Mouse (Mus musculus): ENCODE data around the gene Krt39. TPM values are rescaled to one million over a fixed set of nuclear protein-coding genes. Genes with fewer than 3 reads are reported as not detected.

Krt39 gene
- polyA plus RNA-seq (2016; fragmentation: Nextera tagmentation; extraction: Ambion mirVana): not detected in 2 replicates

- Histone ChIP-seq H3K27ac (no peak within 1 kb of the TSS), H3K4me3 (no peak within 1 kb of the TSS), H3K4me1 (replicated peaks) (no peaks in the 10 kb centered on the region), H3K36me3 (no peaks in the 10 kb centered on the region), H3K27me3 (ENCODE audit: insufficient read depth, poor library complexity, severe bottlenecking) (no peaks in the 10 kb centered on the region), H3K9me3 (no peaks in the 10 kb centered on the region)
- WGBS: 91% methylated on average over 13 of the region's 13 CpGs
- no peak for DNase-seq (ENCODE audit: low spot score)
These were observed at the start of gene Krt39 for GRCm38 (mm10) chr11:99521288-99521860. TSS of gene Krt39 (minus strand) at chr11:99521338.

GRCm38 (mm10) chr11:99566530-99566929, 45.4 kb upstream of the Krt39 start, which contains the start of gene Krtap3-1:
TSS of gene Krtap3-1 (minus strand) at chr11:99566630.
- Histone ChIP-seq H3K4me3 (no peak within 1 kb of the TSS), H3K36me3 (no peaks in the 10 kb centered on the region), H3K4me1 (replicated peaks) (no peaks in the 10 kb centered on the region), H3K27ac (no peak within 1 kb of the TSS), H3K27me3 (ENCODE audit: insufficient read depth, poor library complexity, severe bottlenecking) (no peaks in the 10 kb centered on the region), H3K9me3 (no peaks in the 10 kb centered on the region)
- 91% methylated on average over 7 of the region's 7 CpGs for WGBS
- no peak for DNase-seq (ENCODE audit: low spot score)

GRCm38 (mm10) chr11:99562580-99562979, 41.4 kb upstream of the Krt39 start:
- Histone ChIP-seq H3K27me3 (ENCODE audit: insufficient read depth, poor library complexity, severe bottlenecking) (no peaks in the 10 kb centered on the region), H3K9me3 (no peaks in the 10 kb centered on the region), H3K4me1 (replicated peaks) (no peaks in the 10 kb centered on the region), H3K4me3 (no peak overlapping the region), H3K27ac (no peak overlapping the region), H3K36me3 (no peaks in the 10 kb centered on the region)
- 81% methylated on average over 6 of the region's 6 CpGs for WGBS
- no peak for DNase-seq (ENCODE audit: low spot score)

GRCm38 (mm10) chr11:99559366-99559765, 38.2 kb upstream of the Krt39 start, which contains the start of gene Gm11939:
TSS of gene Gm11939 (minus strand) at chr11:99559466.
- H3K4me1 ChIP-seq (replicated peaks): no peaks in the 10 kb centered on the region
- no peaks in the 10 kb centered on the region for H3K27me3 ChIP-seq (ENCODE audit: insufficient read depth, poor library complexity, severe bottlenecking)
- DNase-seq (ENCODE audit: low spot score): no peak
- H3K4me3 ChIP-seq: no peak within 1 kb of the TSS
- H3K9me3 ChIP-seq: no peaks in the 10 kb centered on the region
- H3K36me3 ChIP-seq: no peaks in the 10 kb centered on the region
- WGBS: 91% methylated on average over 9 of the region's 9 CpGs
- no peak within 1 kb of the TSS for H3K27ac ChIP-seq

- H3K4me1 ChIP-seq (replicated peaks): no peaks in the 10 kb centered on the region
- H3K27ac ChIP-seq: no peak overlapping the region
- no peak for DNase-seq (ENCODE audit: low spot score)
- H3K4me3 ChIP-seq: no peak overlapping the region
- H3K9me3 ChIP-seq: no peaks in the 10 kb centered on the region
- 73% methylated on average over 3 of the region's 3 CpGs for WGBS
- H3K27me3 ChIP-seq (ENCODE audit: insufficient read depth, poor library complexity, severe bottlenecking): no peaks in the 10 kb centered on the region
- H3K36me3 ChIP-seq: no peaks in the 10 kb centered on the region
These were observed 37.0 kb upstream of the Krt39 start for GRCm38 (mm10) chr11:99557976-99558745.

GRCm38 (mm10) chr11:99556753-99557152, 35.6 kb upstream of the Krt39 start, which contains the start of gene Krtap3-2:
TSS of gene Krtap3-2 (minus strand) at chr11:99556853.
- H3K27me3 ChIP-seq (ENCODE audit: insufficient read depth, poor library complexity, severe bottlenecking): no peaks in the 10 kb centered on the region
- no peak within 1 kb of the TSS for H3K27ac ChIP-seq
- WGBS: 64% methylated on average over 2 of the region's 2 CpGs
- no peak for DNase-seq (ENCODE audit: low spot score)
- no peaks in the 10 kb centered on the region for H3K36me3 ChIP-seq
- no peaks in the 10 kb centered on the region for H3K9me3 ChIP-seq
- H3K4me3 ChIP-seq: no peak within 1 kb of the TSS
- H3K4me1 ChIP-seq (replicated peaks): no peaks in the 10 kb centered on the region

- Histone ChIP-seq H3K27me3 (ENCODE audit: insufficient read depth, poor library complexity, severe bottlenecking) (no peaks in the 10 kb centered on the region), H3K9me3 (no peaks in the 10 kb centered on the region), H3K27ac (no peak overlapping the region), H3K4me1 (replicated peaks) (no peaks in the 10 kb centered on the region), H3K4me3 (no peak overlapping the region), H3K36me3 (no peaks in the 10 kb centered on the region)
- no peak for DNase-seq (ENCODE audit: low spot score)
- WGBS: 86% methylated on average over 2 of the region's 2 CpGs
These were observed 35.1 kb upstream of the Krt39 start for GRCm38 (mm10) chr11:99556195-99556594.

GRCm38 (mm10) chr11:99550765-99551164, 29.6 kb upstream of the Krt39 start, which contains the start of gene Krtap3-3:
TSS of gene Krtap3-3 (minus strand) at chr11:99550865.
- 73% methylated on average over 4 of the region's 4 CpGs for WGBS
- DNase-seq (ENCODE audit: low spot score): no peak
- Histone ChIP-seq H3K36me3 (no peaks in the 10 kb centered on the region), H3K4me1 (replicated peaks) (no peaks in the 10 kb centered on the region), H3K9me3 (no peaks in the 10 kb centered on the region), H3K27ac (no peak within 1 kb of the TSS), H3K27me3 (ENCODE audit: insufficient read depth, poor library complexity, severe bottlenecking) (no peaks in the 10 kb centered on the region), H3K4me3 (no peak within 1 kb of the TSS)

- no peak overlapping the region for H3K27ac ChIP-seq
- DNase-seq (ENCODE audit: low spot score): no peak
- H3K4me1 ChIP-seq (replicated peaks): no peaks in the 10 kb centered on the region
- no peaks in the 10 kb centered on the region for H3K27me3 ChIP-seq (ENCODE audit: insufficient read depth, poor library complexity, severe bottlenecking)
- no peaks in the 10 kb centered on the region for H3K9me3 ChIP-seq
- H3K4me3 ChIP-seq: no peak overlapping the region
- no peaks in the 10 kb centered on the region for H3K36me3 ChIP-seq
These were observed 26.8 kb upstream of the Krt39 start for GRCm38 (mm10) chr11:99547892-99548291.

GRCm38 (mm10) chr11:99539721-99540120, 18.6 kb upstream of the Krt39 start:
- Histone ChIP-seq H3K4me1 (replicated peaks) (0 out of 2 replicates have a peak, but pooled peaks cover 7% of the 10 kb centered on the region), H3K27me3 (ENCODE audit: insufficient read depth, poor library complexity, severe bottlenecking) (no peaks in the 10 kb centered on the region), H3K27ac (no peak overlapping the region), H3K9me3 (no peaks in the 10 kb centered on the region), H3K36me3 (no peaks in the 10 kb centered on the region), H3K4me3 (no peak overlapping the region)
- no peak for DNase-seq (ENCODE audit: low spot score)
- 77% methylated on average over 9 of the region's 9 CpGs for WGBS

GRCm38 (mm10) chr11:99514098-99514497, 7.0 kb downstream of the Krt39 start:
- Histone ChIP-seq H3K4me1 (replicated peaks) (no peaks in the 10 kb centered on the region), H3K27me3 (ENCODE audit: insufficient read depth, poor library complexity, severe bottlenecking) (no peaks in the 10 kb centered on the region), H3K36me3 (no peaks in the 10 kb centered on the region), H3K27ac (no peak overlapping the region), H3K9me3 (no peaks in the 10 kb centered on the region), H3K4me3 (no peak overlapping the region)
- WGBS: 89% methylated on average over 8 of the region's 8 CpGs
- no peak for DNase-seq (ENCODE audit: low spot score)

GRCm38 (mm10) chr11:99500095-99500805, 20.9 kb downstream of the Krt39 start:
- no peaks in the 10 kb centered on the region for H3K27me3 ChIP-seq (ENCODE audit: insufficient read depth, poor library complexity, severe bottlenecking)
- H3K36me3 ChIP-seq: no peaks in the 10 kb centered on the region
- DNase-seq (ENCODE audit: low spot score): no peak
- H3K4me3 ChIP-seq: no peak overlapping the region
- H3K27ac ChIP-seq: no peak overlapping the region
- 89% methylated on average over 9 of the region's 9 CpGs for WGBS
- H3K4me1 ChIP-seq (replicated peaks): no peaks in the 10 kb centered on the region
- no peaks in the 10 kb centered on the region for H3K9me3 ChIP-seq

GRCm38 (mm10) chr11:99496460-99496859, 24.7 kb downstream of the Krt39 start:
- WGBS: 90% methylated on average over 4 of the region's 4 CpGs
- Histone ChIP-seq H3K36me3 (no peaks in the 10 kb centered on the region), H3K4me3 (no peak overlapping the region), H3K4me1 (replicated peaks) (no peaks in the 10 kb centered on the region; the same call in 1 of the 2 replicates), H3K9me3 (no peaks in the 10 kb centered on the region), H3K27me3 (ENCODE audit: insufficient read depth, poor library complexity, severe bottlenecking) (no peaks in the 10 kb centered on the region), H3K27ac (no peak overlapping the region)
- no peak for DNase-seq (ENCODE audit: low spot score)

All from hindbrain, embryonic 10.5 days (tissue).